Mouse (Mus musculus) G1E-ER4 (cell line): ENCODE data around the gene Arap1. TPM values are rescaled to one million over a fixed set of nuclear protein-coding genes. Genes with fewer than 3 reads are reported as not detected.

Experiments used
- GATA1 ChIP-seq: IDR thresholded peaks from one replicate; pipeline ENCODE4 v1.8.0; 2012; ENCODE audit warnings: low read length, inconsistent platforms
- polyA plus RNA-seq: library from polyadenylated mRNA; stranded (reverse); fragments of >175 nt; gene quantifications from 2 replicates; pipeline ENCODE4 v1.2.3, GENCODE M21; 2012

Gene Arap1
- polyA plus RNA-seq, 1 experiment: 43.1 TPM

DNA sequence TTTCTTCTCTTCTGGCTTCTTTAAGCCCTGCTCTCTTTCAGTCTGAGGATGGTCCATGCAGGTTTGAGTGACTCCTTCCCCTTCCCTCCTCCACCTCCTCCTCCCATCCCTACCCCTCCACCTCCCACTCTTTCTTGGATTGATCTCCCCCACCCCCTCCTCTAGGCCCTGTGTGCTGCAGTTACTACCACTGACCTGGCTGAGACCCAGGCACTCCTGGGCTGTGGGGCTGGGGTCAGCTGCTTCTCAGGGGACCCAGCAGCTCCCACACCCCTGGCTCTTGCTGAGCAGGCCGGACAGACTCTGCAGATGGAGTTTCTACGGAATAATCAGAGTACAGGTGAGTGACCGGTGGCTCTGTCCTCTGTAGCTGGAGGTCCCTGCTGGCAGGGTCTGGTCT, 46.7 kb downstream of the Arap1 start:
- no peak for TF ChIP-seq GATA1

DNA sequence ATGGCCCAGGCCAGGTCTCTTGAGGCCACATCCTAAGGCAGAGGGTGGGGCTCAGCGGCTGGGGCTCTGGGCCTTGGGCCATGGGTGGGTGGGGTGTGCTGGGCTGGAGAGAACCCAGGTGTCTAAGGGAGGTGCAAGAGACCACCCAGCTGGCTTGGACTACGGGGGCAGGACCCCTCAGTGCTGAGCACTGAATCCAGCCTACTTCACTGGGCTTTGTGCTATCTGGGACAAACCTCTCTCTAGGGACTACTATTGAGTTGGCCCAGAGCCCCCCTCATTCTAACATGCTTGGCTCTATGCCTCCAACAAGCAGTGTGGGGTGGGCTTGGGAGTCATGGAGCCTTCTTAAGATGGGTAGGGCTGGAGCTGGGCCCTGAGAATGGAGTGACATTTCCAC, 47.6 kb downstream of the Arap1 start:
- TF ChIP-seq GATA1: no peak

DNA sequence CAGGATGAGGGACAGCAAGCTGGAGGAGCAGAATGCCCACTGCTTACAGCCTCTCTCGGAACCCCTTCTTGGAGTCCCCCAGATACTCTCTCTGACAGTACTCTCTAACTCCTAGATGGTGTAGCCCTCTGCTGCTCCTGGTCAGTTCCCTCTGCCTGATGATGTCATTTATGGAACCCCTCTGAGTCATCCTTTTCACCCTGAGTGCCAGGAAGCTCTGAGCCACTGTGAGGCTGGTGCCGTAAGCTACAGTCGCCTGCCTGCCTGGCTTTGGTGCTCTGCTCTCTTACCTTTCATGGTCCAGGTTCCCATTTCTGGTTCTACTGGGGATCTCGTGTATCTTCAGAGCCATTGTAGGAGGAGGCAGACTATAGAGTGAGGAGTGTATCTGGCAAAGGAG, 49.3 kb downstream of the Arap1 start:
- no peak for TF ChIP-seq GATA1

DNA sequence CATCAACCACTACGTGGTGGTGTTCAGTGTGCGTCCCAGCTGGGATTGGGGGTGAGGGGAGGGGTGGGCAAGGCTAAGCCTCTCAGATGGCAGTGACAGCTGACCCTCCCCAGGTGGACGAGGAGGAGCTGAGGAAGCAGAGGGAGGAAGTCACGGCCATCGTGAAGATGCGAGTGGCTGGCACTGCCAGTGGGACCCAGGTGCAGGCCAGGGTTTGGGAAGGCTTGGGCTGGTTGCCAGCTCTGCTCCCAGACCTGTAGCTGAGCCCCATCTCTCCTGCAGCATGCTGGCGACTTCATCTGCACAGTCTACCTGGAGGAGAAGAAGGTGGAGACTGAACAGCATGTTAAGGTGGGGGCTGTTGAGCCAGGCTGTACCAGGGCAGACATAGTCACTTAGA, 53.6 kb downstream of the Arap1 start:
- no peak for TF ChIP-seq GATA1

DNA sequence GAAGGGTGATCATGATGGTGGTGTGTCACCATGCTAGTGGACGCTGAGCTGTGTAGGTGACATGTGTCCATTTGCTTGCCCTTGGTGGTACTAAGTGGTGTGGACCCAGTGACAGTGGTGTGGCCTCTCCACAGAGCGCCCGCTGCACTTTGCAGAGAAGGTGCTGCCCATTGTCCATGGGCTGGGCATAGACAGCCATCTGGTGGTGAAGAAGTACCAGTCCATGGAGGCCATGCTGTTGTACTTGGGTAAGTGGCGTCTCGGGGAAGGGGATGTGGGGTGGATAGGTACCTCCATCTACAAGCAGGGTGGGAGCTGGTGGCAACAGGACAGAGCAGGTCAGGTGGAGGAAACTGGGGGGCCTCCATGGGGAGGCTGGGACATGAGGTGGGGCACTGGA, 56.0 kb downstream of the Arap1 start:
- TF ChIP-seq GATA1: no peak

DNA sequence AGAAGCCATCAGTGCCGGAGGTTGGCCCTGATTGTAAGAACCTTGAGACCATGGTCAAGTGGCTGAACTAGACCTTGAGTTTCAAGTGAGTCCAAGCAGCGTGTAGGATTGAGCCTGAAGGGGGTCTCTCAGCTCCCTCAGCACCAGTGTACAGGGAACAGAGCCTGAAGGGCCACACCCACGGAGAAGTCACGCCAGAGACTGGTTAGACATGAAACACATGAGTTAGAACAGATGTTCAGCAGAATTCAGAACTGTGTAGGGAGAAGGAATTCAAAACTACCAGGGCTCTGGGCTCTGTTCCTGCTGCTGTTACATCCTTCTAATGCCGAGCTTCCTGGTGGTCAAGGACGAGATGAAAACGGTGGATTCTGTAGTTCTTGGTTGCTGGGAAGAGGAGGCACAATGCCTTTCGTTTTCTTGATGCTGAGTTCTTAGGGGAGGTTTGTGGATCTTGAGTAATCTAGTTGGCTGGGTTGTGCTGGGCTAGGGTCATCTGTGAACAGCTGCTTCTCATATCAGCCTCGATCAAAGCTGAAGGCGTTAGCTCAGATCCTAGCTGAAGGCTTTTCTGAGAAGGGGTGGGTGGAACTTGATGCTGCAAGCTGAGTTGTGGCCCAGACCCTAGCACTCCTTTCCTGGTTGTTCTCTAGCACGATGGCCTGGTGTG, 62.5 kb downstream of the Arap1 start, which contains the start of gene Gm45837:
TSS of gene Gm45837 (plus strand) at position 620 of the 670 bp plus-strand sequence.
- TF ChIP-seq GATA1: no peak

DNA sequence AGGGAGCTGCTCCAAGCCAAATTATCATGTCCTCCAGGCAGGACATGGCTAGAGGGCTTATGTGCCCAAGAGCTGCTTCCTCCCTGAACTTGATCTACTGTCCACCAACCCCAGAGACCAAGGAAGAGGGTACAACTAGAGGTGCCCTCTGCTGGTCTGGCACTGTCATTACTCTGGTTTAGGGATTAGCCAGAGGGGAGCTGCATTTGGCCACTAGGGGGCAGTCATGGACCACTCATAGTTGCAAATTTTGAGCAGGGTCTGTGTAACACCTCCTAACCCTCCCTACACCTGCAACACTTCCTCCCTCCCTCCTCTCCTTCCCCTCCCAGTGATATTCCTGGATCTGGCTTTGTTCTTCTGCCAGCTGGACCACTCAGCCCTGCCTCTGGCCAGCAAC, 64.9 kb downstream of the Arap1 start:
- TF ChIP-seq GATA1: no peak

DNA sequence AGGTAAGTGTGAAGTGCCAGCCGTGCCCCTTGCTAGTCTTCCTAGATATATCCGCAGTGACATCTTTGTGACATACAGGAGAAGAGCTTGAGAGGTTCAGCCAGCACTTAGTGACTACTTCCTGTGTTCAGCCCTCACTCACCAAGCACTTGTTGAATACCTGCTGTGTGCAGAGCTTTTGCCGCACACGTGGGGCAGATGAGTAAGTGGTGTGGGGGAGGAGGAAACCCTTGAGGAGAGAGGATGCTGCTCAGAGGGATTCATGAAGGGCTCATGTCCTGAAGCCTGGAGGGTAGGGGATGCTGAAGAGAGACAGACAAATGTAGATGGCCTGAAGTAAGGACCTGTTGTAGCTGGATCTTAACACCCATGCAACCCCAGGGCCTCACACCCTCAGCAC, 66.3 kb downstream of the Arap1 start:
- no peak for TF ChIP-seq GATA1

DNA sequence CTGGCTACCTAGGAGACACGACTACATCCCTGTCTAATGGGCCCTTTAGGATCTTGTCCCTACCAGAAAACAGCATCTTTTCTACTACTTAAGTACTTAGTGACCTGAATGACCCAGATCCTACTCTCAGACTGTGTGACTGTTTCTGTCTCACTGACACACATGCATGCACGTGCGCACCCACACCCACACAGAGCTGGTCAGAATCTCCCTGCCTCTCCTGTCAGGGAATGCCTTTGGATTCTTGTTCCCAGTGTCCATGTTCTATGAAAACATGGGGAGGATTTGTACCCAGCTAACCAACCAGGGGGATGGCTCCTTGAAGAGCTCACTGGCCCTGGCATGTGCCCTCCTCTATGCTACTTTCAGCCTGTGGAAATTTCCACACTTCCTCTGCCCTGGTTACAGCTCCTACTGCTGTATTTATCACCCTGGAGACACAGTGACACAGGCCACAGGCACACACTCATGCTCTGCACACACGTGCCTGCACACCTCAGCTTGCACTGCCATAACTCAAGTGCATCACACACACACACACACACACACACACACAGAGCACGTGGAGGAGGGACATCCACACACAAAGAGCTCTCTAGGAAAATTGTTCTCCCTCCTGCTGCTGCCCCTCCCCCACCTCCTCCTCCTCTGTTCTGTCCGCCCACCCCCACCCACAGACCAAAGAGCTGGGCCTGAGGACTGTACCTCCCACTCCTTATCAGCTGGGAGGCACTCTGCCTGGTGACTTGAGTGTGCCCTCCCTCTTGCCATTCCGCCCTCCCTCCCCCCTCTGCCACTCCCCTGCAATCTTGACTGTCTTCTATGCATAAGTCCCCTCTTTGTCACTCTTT, 67.0 kb downstream of the Arap1 start:
- TF ChIP-seq GATA1: no peak

DNA sequence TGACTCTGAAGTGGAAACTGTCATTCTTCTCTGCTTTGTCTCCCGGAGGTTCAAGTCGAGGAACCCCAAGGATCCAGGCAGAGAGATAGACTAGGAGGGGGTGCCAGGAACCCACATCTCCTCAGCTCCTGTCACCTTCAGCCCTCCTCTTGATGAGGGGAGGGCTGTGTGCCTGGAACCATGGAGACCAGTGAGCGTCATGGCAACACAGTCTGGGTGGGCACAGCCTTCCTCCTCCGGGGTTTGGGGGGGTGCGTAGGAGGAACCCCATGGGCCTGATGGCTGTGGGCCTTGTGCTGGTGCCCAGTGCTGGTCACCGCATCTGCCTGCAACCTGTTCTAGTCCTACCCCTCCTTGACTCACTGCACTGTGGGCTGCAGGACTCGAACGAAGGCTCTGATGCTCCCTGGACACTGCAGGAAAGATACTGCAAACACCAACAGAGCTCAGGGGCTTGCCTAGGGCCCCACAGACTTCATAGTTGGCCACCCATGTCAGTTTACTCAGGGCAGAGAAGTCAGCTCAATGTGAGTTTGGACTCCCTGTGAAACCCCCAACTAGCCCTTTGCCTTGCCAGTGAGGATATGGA, 67.7 kb downstream of the Arap1 start:
- TF ChIP-seq GATA1: no peak

DNA sequence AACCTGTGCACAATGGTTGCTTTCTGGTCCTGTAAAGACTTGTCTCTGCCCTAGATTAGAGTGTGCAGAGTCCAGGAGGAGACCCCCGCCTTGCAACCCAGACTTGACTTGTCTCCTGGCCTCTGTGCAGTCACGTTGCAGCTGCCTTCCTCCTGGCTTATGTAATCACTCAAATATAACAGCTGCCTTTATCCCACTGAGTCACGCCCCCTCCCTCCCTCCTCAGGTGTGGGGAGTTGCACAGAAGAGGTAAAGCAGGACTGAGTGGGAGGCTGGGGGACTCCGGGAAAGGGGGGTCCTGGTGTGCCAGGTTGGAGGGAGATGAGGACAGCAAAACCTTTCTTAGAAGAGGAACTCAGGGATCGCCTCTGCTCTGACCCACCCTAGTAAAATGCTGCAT, 68.5 kb downstream of the Arap1 start:
- no peak for TF ChIP-seq GATA1

DNA sequence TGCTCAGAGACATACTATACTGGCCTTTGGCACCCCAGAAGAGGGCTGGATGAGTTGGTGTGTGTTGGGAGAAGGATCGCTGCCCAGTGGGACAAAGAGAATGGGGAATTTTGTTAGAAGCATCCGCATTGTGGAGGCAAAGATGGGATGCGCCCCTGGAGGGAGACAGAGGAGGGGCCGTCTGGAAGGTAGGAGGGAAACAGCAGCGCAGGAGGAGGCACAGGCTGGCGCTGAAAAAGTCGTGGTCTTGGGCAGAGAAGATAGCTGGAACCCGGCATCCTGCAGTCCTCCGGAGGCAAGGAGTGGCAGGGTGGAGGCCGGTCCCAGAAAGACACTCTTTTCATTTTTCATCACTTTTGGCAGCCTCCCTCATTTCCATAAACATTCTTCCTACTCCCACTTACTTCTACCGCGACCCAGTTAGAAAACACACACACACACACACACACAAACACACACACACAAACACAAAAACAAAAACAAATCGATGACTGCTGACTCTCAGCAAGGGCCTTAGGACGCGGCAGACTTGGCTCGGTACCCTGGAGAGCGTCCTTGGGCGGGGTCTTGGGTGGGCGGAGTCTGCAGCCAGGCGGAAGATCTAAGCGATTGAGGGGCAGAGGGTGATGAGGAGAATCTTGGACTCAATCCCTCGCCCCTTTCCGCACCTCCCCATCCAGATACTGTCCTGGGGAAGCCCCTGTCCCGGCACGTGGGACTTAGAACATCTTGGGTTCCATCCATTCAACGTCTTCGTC, 71.3 kb downstream of the Arap1 start:
- TF ChIP-seq GATA1: no peak

DNA sequence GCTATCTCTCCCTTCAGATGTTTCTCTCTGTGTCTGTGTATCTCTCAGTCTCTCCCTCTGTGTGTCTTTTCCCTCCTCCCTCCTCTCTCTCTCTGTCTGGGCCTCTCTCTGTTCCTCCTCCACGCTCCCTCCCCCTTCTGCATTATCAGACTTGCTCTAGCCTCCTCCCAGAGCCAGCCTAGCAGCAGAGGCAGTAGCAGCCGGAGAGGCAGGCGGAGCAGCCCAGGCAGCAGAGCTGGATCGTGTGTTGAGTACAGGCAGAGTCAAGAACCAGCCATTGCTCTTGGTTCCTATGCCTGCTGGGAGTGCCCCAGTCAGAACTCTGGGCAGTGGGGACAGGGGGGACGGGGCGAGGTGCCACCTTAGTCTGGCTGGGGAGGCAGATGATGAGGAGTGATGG, 73.7 kb downstream of the Arap1 start, which contains the start of gene Pde2a:
TSS of gene Pde2a (plus strand) at position 163 of the 400 bp plus-strand sequence.
- no peak for TF ChIP-seq GATA1

DNA sequence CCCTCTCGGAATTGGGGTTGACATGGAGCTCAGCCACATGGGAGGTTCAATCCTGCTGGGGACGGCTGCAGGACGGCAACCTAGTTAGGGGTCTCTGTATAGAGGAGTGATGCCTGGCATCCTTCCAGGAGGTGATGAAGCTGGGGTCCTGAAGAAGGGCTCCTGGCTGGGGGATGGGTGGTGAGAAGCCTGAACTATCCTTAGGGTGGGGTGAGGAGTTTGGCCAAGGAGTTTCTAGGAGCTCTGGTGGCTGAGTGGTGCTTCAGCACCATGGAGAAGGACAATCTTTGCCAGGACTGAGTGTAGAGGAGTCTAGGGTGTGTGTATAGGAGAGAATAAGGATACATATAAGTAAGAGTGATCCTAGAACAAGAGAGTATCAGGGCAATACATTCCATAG, 74.2 kb downstream of the Arap1 start:
- TF ChIP-seq GATA1: no peak

DNA sequence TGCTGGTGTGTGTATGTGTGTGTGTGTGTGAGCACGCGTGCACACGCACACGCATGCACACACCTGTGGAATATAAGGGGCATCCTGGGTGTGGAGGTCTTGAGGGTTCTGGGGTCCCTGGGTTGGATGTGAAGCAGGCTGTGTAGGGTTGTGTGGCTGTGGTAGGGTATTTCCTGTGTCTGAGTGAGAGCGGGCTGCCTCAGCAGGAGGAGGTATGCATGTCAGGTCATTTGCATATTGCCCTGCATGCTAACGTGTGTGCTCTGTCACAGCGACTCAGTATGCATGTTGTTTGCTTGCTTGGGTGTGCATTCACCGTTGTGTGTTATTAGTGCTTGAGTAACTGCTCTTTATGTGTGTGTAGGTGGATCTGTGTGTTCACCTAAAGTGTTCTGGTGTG, 74.8 kb downstream of the Arap1 start:
- no peak for TF ChIP-seq GATA1

DNA sequence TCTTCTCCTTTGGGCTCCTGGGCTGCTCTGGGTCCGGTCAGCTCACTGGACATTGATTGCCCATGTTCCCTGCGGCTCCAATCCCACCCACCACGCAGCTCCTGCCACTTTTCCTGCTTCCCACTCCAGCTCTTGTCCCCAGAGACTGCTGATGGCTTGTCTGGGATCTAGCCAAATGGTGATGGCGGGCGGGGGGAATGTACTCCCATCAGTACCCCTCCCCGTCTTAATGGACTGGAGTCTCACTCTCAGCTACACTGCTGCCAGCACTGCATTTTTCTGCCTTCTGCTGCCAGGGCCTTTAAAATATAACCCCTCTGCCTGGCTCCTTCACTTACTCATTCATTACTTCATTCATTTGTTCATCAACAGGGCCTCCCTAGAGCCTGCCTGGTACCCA, 76.1 kb downstream of the Arap1 start:
- TF ChIP-seq GATA1: no peak
